In the genomic region with DNA sequence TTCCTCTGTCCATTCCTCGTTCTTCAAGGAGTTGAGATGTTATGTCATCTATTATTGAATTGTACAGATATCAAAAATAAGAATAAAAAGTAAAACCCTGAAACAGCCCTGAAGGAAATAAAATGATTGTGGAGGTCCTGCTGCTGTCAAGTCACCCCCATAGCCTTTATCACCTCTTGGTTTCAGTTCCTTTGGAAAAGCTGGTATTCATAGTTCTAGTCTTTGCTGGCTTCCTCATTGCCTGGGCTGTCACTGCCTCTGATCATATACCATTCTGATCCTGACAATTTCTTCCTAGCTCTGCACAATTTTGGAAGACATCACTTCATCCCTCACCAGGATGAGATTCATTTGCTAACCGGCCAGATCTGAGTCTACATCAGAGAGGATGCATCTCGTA, we compare ENCODE assay signal across 23 mouse cellular contexts. TPM values are rescaled to one million over a fixed set of nuclear protein-coding genes. Genes with fewer than 3 reads are reported as not detected.
"Had no signal": no experiment of that assay in that cellular context is flagged by ENCODE, and none has a peak within 500 bp of the region (broad histone marks: within the 10 kb centered on the region; RNA-seq: fewer than 3 reads in every experiment).

No protein-coding gene starts in this region.

- H3K4me3 ChIP-seq: megakaryocyte, embryonic 14.5 days; midbrain, embryonic 12.5 days; midbrain, embryonic 15.5 days; neural tube, embryonic 12.5 days; stomach, embryonic 15.5 days had no signal

- H3K9ac ChIP-seq: lung, embryonic 14.5 days; midbrain, embryonic 12.5 days; midbrain, embryonic 15.5 days; neural tube, embryonic 12.5 days; stomach, embryonic 15.5 days had no signal

- H3K4me2 ChIP-seq: lung, embryonic 14.5 days; midbrain, embryonic 12.5 days; midbrain, embryonic 15.5 days; neural tube, embryonic 12.5 days; stomach, embryonic 15.5 days had no signal

- H3K36me3 ChIP-seq: midbrain, embryonic 12.5 days; midbrain, embryonic 15.5 days; neural tube, embryonic 12.5 days; stomach, embryonic 15.5 days had no signal

- H3K9me3 ChIP-seq: megakaryocyte, embryonic 14.5 days; midbrain, embryonic 12.5 days; midbrain, embryonic 15.5 days; neural tube, embryonic 12.5 days; stomach, embryonic 15.5 days had no signal

- H3K27me3 ChIP-seq: megakaryocyte, embryonic 14.5 days; midbrain, embryonic 12.5 days; midbrain, embryonic 15.5 days; neural tube, embryonic 12.5 days; stomach, embryonic 15.5 days had no signal

- H3K27ac ChIP-seq: midbrain, embryonic 12.5 days; midbrain, embryonic 15.5 days; neural tube, embryonic 12.5 days; stomach, embryonic 15.5 days; stomach, postnatal 0 days had no signal

- ATAC-seq: midbrain, embryonic 15.5 days had no signal

- H3K4me1 ChIP-seq: megakaryocyte, embryonic 14.5 days; midbrain, embryonic 12.5 days; midbrain, embryonic 15.5 days; neural tube, embryonic 12.5 days; stomach, embryonic 15.5 days had no signal

- DNase-seq: lung, adult 18-20 months; lung, embryonic 14.5 days; lung, postnatal 10 days; lung, postnatal 4 days; right cerebral cortex, postnatal 14 days; thymus, adult 2 months; thymus, postnatal 25 days; thymus, postnatal 4 days had no signal

RNA-seq across cellular contexts. Expression of a gene that starts 23.1 kb away (rescaled TPM):
- total RNA-seq: midbrain, postnatal 0 days; monocyte, adult 5-6 weeks; neutrophil, adult 5-6 weeks had no signal
- polyA plus RNA-seq: liver, embryonic 16.5 days; lung, embryonic 14.5 days; lung, embryonic 16.5 days; midbrain, embryonic 12.5 days; midbrain, embryonic 15.5 days; midbrain, postnatal 0 days; neural tube, embryonic 12.5 days; neural tube, embryonic 14.5 days; spleen, adult 2 months; testis, adult 2 months; thymus, adult 2 months; urinary bladder, adult 2 months had no signal
